Mouse (Mus musculus): ENCODE data around the gene Sertad1. TPM values are rescaled to one million over a fixed set of nuclear protein-coding genes. Genes with fewer than 3 reads are reported as not detected.

The Sertad1 gene
- polyA plus RNA-seq, 1 experiment from 2014 or later = 18.5 TPM

DNA sequence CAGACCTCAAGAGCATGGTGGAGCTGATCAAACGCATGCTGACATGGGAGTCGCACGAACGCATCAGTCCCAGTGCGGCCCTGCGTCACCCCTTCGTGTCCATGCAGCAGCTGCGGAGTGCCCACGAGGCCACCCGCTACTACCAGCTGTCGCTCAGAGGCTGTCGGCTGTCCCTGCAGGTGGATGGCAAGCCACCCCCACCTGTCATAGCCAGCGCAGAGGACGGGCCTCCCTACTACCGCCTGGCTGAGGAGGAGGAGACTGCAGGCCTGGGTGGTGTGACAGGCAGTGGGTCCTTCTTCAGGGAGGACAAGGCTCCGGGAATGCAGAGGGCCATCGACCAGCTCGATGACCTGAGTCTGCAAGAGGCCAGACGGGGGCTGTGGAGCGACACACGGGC lies 42.4 kb downstream of the Sertad1 start:
- TF ChIP-seq CTCF (IDR thresholded peaks at IDR 0.05; ENCODE audit: low read depth) (no peak), EP300 (IDR thresholded peaks at IDR 0.05; ENCODE audit: low read depth) (no peak)
- Histone ChIP-seq H3K4me1 (ENCODE audit: insufficient read depth) (peaks cover 9% of the 10 kb centered on the region), H3K36me3 (replicated peaks; ENCODE audit: insufficient read depth, low read length) (peaks cover 13% of the 10 kb centered on the region), H3K27me3 (ENCODE audit: insufficient read depth, low read length) (no peaks in the 10 kb centered on the region), H3K4me2 (ENCODE audit: low read depth, low read length) (no peak overlapping the region), H3K9ac (replicated peaks) (no peak overlapping the region), H3K9me3 (ENCODE audit: low read length) (no peaks in the 10 kb centered on the region), H3K27ac (ENCODE audit: low read depth) (no peak overlapping the region), H3K4me3 (ENCODE audit: low read depth, low read length) (no peak overlapping the region)
- no peak for DNase-seq
- ATAC-seq = no peak
- 85% methylated on average over 21 of the region's 21 CpGs for WGBS (ENCODE audit: insufficient replicate concordance)

DNA sequence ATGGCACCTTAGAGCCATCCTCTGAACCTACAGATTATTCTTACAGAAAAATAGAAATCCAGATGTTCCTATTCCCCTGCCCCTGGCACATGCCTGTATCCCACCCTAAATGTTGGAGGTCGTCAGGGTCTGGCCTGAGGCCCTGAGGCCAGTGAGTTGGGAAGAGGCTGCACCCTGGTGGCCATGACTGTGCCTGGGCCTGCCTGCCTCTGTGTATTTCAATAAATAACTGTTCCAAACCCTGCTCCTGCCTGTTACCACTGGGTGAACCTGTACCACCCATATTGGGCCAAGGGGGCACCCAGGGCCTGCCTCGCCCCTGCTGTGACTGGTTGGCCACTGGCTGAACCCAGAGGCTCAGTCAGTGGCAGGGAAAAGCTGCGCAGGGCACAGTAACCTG lies 44.2 kb downstream of the Sertad1 start:
- no peaks in the 10 kb centered on the region for H3K9me3 ChIP-seq (ENCODE audit: low read length)
- ATAC-seq = no peak
- peaks cover 18% of the 10 kb centered on the region for H3K36me3 ChIP-seq (replicated peaks; ENCODE audit: insufficient read depth, low read length)
- no peak overlapping the region for H3K9ac ChIP-seq (replicated peaks)
- 74% methylated on average over 3 of the region's 3 CpGs for WGBS (ENCODE audit: insufficient replicate concordance)
- H3K27me3 ChIP-seq (ENCODE audit: insufficient read depth, low read length) = no peaks in the 10 kb centered on the region
- DNase-seq = no peak
- H3K4me2 ChIP-seq (ENCODE audit: low read depth, low read length) = no peak overlapping the region
- H3K27ac ChIP-seq (ENCODE audit: low read depth) = no peak overlapping the region
- no peak overlapping the region for H3K4me3 ChIP-seq (ENCODE audit: low read depth, low read length)
- no peak for TF ChIP-seq EP300 (IDR thresholded peaks at IDR 0.05; ENCODE audit: low read depth)
- TF ChIP-seq CTCF (IDR thresholded peaks at IDR 0.05; ENCODE audit: low read depth) = peak; percentile 44
- peaks cover 14% of the 10 kb centered on the region for H3K4me1 ChIP-seq (ENCODE audit: insufficient read depth)

DNA sequence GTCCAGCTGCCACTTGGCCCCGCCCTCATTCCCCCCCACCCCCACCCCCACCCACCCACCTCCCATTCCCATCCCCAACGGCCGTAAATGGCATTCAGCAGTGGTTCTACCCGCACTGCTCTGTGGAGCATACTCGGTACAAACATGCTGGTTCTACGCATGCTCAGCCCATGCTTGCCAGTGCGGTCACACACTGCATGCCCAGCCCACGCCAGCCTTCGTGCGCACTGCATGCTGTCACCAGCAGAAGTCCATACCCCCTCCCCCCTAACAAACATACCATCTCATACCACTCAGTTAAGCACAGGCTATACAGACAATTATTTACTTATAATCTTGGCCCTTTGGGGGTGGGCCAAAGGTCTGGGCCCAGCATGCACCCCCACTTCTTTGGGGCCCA lies 45.0 kb downstream of the Sertad1 start:
- TF ChIP-seq EP300 (IDR thresholded peaks at IDR 0.05; ENCODE audit: low read depth) (no peak), CTCF (IDR thresholded peaks at IDR 0.05; ENCODE audit: low read depth) (no peak)
- peaks cover 23% of the 10 kb centered on the region for H3K36me3 ChIP-seq (replicated peaks; ENCODE audit: insufficient read depth, low read length)
- WGBS (ENCODE audit: insufficient replicate concordance) = 95% methylated on average over 8 of the region's 10 CpGs
- no peak overlapping the region for H3K9ac ChIP-seq (replicated peaks)
- no peaks in the 10 kb centered on the region for H3K27me3 ChIP-seq (ENCODE audit: insufficient read depth, low read length)
- no peaks in the 10 kb centered on the region for H3K9me3 ChIP-seq (ENCODE audit: low read length)
- H3K4me3 ChIP-seq (ENCODE audit: low read depth, low read length) = no peak overlapping the region
- no peak for ATAC-seq
- H3K27ac ChIP-seq (ENCODE audit: low read depth) = no peak overlapping the region
- DNase-seq = no peak
- H3K4me2 ChIP-seq (ENCODE audit: low read depth, low read length) = no peak overlapping the region
- peaks cover 14% of the 10 kb centered on the region for H3K4me1 ChIP-seq (ENCODE audit: insufficient read depth)

- no peaks in the 10 kb centered on the region for H3K9me3 ChIP-seq (ENCODE audit: low read length)
- DNase-seq (no peak), ATAC-seq (no peak)
- TF ChIP-seq CTCF (IDR thresholded peaks at IDR 0.05; ENCODE audit: low read depth) (no peak), EP300 (IDR thresholded peaks at IDR 0.05; ENCODE audit: low read depth) (no peak)
- H3K36me3 ChIP-seq (replicated peaks; ENCODE audit: insufficient read depth, low read length) = peaks cover 26% of the 10 kb centered on the region
- H3K4me2 ChIP-seq (ENCODE audit: low read depth, low read length) = no peak overlapping the region
- H3K27ac ChIP-seq (ENCODE audit: low read depth) = no peak overlapping the region
- H3K9ac ChIP-seq (replicated peaks) = no peak overlapping the region
- no peaks in the 10 kb centered on the region for H3K27me3 ChIP-seq (ENCODE audit: insufficient read depth, low read length)
- 83% methylated on average over 9 of the region's 9 CpGs for WGBS (ENCODE audit: insufficient replicate concordance)
- no peak overlapping the region for H3K4me3 ChIP-seq (ENCODE audit: low read depth, low read length)
- peaks cover 16% of the 10 kb centered on the region for H3K4me1 ChIP-seq (ENCODE audit: insufficient read depth)
Measured at GRCm38 (mm10) chr7:27532480-27533050, 45.9 kb downstream of the Sertad1 start.

GRCm38 (mm10) chr7:27535386-27535785 lies 48.7 kb downstream of the Sertad1 start:
- Histone ChIP-seq H3K9me3 (ENCODE audit: low read length) (no peaks in the 10 kb centered on the region), H3K4me1 (ENCODE audit: insufficient read depth) (peaks cover 36% of the 10 kb centered on the region), H3K27me3 (ENCODE audit: insufficient read depth, low read length) (no peaks in the 10 kb centered on the region), H3K4me2 (ENCODE audit: low read depth, low read length) (peak overlapping the region; percentile 70), H3K36me3 (replicated peaks; ENCODE audit: insufficient read depth, low read length) (peaks cover 39% of the 10 kb centered on the region), H3K9ac (replicated peaks) (peak overlapping the region; percentile 51), H3K27ac (ENCODE audit: low read depth) (peak overlapping the region; percentile 39; the same call in 1 of the 2 replicates), H3K4me3 (ENCODE audit: low read depth, low read length) (no peak overlapping the region)
- 57% methylated on average over 2 of the region's 2 CpGs for WGBS (ENCODE audit: insufficient replicate concordance)
- ATAC-seq (peak; percentile 76), DNase-seq (peak; percentile 66)
- TF ChIP-seq EP300 (IDR thresholded peaks at IDR 0.05; ENCODE audit: low read depth) (peak; percentile 86), CTCF (IDR thresholded peaks at IDR 0.05; ENCODE audit: low read depth) (no peak)

- Histone ChIP-seq H3K27me3 (ENCODE audit: insufficient read depth, low read length) (no peaks in the 10 kb centered on the region), H3K27ac (ENCODE audit: low read depth) (peak overlapping the region; percentile 39; the same call in 1 of the 2 replicates), H3K4me1 (ENCODE audit: insufficient read depth) (peaks cover 46% of the 10 kb centered on the region), H3K4me2 (ENCODE audit: low read depth, low read length) (no peak overlapping the region), H3K36me3 (replicated peaks; ENCODE audit: insufficient read depth, low read length) (peaks cover 40% of the 10 kb centered on the region), H3K9me3 (ENCODE audit: low read length) (no peaks in the 10 kb centered on the region), H3K4me3 (ENCODE audit: low read depth, low read length) (no peak overlapping the region), H3K9ac (replicated peaks) (no peak overlapping the region)
- DNase-seq = no peak
- no peak for ATAC-seq
- TF ChIP-seq CTCF (IDR thresholded peaks at IDR 0.05; ENCODE audit: low read depth) (no peak), EP300 (IDR thresholded peaks at IDR 0.05; ENCODE audit: low read depth) (no peak)
- WGBS (ENCODE audit: insufficient replicate concordance) = 63% methylated on average over 6 of the region's 6 CpGs
Measured at GRCm38 (mm10) chr7:27536618-27537017, 49.9 kb downstream of the Sertad1 start.

Measured in liver, postnatal 0 days (tissue).